Mouse (Mus musculus) mouse embryonic stem cell (cell line): ENCODE results near the gene Prm3.

Source experiments
- in situ Hi-C, 2 experiments: fragments of 300-500 bp; cut with MboI; formaldehyde crosslinking; loops; 1 replicate in 1 of 2; 3 replicates in 1 of 2; pipeline ENCODE4 v1.14.3; 2019 to 2020; ENCODE audit warnings: low sequenced_read_pairs in 2 of 2, low pct_unique_long_range_greater_than_20kb in 1 of 2, mixed read lengths in 1 of 2; ENCODE audit not compliant: unreplicated experiment in 1 of 2

Gene Prm3

DNA sequence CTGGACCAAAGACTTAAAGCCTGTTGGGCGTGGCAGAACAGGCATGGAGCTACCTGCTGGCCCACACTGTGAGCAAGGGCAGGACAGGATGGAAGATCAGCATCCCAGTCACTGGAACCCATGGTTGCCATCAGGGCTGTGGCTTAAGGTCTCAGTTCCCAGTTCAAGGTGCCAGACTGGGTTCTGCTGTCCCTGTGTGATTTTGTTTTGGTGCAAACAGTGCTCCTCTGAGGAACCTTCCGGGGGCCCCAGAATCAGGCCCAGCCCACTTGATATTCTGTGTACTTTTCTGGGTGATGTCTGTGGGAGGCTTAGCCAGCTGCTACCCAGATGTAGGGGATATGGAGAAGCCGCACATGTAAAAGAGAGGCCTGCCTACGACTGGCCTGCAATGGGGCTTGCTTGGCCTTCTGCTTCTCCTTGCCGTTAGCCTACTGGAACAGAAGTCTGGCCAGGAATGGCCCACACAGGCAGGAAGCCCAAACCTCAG is 10.0 kb downstream of the Prm3 start:
- in situ Hi-C loops, result no loop called here

DNA sequence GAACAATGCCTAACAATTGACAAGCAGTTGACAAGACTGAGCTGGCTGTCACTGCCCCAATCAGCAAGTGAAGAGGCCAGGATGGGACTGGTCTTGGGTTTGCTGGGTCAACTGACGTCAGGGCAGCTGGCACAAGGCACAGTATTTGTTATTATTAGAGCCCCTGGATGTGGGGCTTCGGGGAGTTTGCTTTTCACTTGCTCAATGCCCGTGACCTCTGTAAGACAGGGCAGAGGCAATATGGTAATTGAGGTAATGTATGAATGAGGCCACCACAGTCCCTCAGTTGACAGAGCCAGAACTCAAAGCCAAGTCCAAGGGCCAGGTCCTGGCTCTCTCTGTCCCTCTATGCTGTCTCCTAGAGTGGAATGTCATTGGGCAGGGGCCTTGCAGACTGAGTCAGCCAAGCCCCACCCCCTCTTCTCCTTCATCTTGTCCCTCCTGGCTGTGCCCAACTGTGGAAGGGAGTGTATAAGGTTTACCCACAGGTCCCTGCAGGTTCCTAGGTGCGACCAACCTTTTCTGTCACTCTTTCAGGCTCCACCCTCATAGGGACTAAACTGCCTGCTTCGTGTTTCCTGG is 13.0 kb downstream of the Prm3 start:
- in situ Hi-C loops, result loop anchor here in 1 of 2 experiments (10.0 kb wide), 1 partner anchor 203 kb away; no protein-coding TSS in a partner anchor

DNA sequence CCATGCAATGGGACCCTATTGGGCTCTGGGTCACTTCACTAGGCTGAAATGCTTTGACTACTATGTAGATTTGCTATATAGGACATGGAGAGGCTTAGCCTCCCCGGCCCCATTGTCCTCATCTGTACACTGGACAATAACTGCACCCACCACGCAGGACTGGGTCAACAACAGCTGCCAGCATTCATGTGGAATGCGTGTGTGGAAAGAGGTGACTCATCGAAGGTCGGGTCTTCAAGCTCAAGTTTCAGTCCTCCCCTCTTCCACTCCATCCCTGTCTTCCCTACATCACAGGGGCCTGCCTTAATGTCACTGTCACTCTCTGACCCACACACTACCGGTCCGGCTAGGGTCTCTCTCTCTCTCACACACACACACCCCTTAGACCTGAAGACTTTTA is 14.4 kb downstream of the Prm3 start:
- in situ Hi-C loops, result loop anchor here in 1 of 2 experiments (10.0 kb wide), 1 partner anchor 202 kb away; no protein-coding TSS in a partner anchor

DNA sequence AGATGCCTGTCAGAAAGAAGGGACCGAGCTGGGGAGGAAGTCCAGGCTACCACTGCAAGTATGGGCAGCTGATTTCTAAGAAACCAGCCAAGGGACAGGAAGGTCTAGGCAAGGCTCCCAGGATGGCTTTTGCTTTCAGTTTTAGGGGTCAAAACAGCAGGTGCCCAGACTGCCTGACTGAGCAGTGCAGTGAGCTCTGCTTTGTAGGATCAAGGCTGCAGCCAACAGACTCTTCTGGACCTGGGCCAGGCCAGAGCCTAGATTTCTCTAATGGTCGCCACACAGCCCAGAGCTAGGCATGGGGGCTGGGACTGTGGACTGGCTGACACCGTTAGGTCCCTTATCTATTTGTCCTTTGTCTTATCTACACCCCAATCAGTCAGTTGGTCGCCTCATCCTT is 16.0 kb downstream of the Prm3 start:
- in situ Hi-C loops, result loop anchor here in 1 of 2 experiments (10.0 kb wide), 1 partner anchor 200 kb away; no protein-coding TSS in a partner anchor

DNA sequence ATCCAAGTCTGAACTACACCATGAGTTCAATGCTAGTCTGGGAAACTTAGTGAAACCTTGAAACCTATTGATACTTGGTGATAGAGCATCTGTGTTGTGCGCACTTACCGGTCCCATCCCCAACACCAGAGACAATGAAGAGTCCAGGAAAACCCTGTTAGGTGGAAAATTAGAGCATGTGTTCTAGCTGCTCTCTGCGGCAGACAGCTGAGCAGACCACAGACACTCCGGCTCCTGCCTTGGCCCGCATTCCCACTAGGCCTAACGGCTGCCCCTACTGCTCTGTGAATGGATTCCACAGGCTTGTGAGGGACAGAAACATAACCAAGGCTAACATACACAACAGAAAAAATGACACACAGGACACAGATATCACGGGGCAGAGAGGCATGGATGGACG is 17.2 kb downstream of the Prm3 start:
- in situ Hi-C loops, result loop anchor here in 1 of 2 experiments (10.0 kb wide), 1 partner anchor 199 kb away; no protein-coding TSS in a partner anchor

DNA sequence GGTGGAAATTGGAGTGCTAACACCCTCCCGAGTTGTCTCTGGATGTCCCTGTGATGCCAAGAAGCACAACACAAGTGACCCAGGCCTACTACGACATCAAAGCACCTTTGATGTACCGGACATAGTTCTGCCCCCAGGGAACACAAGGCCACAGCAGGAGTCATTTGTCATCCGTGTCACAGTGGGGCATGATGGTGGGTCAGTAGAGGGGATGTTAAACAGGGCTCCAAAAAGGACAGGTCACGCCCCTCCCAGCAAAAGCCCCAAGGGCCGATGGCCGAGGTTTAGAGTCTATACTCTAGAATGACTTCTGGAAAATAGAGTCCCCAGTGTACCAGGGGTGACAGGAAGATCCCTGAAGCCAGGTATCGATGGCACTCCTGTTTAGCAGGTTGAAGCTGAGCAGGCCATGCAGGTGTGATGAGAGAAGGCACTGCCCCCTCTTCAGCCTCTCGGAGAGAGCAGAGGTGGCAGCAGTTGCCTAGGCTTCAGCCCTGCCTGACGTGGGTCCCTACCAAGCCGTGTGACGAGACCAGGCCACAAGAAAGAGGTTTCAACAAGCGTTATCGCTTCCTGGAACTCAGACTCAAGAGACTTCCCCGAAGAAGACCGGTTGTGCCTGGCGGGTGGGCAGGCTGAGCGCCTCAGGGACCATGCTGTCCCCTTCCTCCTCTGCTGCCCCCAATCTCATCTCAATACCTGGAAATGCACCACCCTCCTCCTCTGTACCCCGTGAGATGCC is 18.8 kb downstream of the Prm3 start:
- in situ Hi-C loops, result loop anchor here in 1 of 2 experiments (10.0 kb wide), 1 partner anchor 197 kb away; no protein-coding TSS in a partner anchor

DNA sequence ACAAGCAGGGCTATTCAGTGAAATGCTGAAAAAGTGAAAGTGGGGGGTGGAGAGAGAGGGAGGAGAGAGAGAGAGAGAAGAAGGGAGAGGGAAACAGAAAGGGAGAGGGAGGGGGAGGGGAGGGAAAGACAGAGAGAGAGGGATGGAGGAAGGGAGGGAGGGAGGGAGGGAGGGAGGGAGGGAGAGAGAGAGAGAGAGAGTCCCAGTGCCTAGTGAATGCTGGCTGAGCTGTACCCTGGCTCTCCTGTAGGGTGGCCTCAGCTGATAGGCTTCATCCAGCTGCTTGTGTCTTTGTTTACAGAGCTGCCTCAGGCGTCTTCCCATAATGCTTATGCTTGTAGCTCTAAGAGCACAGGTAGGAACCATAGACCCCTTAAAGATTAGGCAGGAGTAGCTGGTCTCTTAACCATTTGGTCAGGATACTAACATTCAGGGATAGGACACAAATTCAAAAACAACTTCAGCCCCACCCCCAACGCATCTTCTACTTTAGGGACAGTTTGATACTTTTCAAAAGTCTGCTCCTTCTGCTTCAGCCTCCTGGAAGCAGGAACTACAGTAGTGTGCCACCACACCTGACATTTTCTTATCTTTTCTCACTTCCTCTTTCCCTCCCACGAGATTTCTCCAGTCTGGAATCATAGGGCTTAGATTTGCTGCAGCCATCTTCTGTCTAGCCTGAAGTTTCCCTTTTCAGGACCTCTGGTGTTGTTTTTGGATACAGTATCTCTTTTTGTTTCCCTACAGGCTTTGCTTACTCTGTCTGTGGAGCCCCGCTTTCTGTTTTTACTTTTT is 20.0 kb downstream of the Prm3 start:
- in situ Hi-C loops, result loop anchor here in 1 of 2 experiments (10.0 kb wide), 1 partner anchor 196 kb away; no protein-coding TSS in a partner anchor

DNA sequence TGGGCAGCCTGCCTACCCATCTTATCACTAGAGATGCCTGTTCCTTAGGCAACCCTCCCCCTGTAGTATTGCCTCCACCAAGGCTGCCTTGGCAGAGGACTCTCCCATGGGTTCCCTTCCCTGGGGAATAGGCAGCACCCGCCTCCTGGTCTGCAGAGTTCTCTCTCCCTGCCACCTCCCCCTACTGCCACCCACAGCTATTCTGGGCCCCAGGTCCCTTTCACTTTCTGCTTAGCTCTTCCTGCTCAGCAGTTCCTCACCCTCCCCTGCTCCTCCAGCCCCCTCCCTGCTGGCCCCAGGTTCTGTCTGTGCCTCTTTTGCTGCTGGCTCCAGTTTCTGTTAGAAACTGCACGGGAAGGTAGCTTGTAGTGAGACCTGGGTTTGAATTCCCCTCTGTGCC is 21.1 kb downstream of the Prm3 start:
- in situ Hi-C loops, result loop anchor here in 1 of 2 experiments (10.0 kb wide), 1 partner anchor 195 kb away; no protein-coding TSS in a partner anchor

DNA sequence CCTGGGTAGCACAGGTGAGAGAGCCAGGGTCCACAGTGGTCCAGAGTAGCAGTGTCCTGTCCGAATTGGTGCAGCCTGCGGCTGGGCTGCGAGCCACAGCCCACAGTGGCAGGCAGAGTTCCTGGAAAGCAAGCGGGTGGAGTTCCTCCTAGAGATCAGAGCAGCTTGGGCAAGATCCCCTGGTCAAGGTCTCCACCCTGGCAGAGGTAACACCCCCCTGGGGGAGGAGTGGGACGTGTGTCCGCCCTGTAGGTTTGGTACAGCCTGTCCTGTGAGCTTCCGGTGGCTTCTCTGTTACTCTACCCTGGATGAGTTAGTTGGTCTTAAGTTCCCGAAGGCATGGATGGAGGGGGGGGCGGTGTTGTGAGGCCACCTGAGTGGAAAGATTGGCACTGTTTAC is 21.9 kb downstream of the Prm3 start:
- in situ Hi-C loops, result no loop called here

DNA sequence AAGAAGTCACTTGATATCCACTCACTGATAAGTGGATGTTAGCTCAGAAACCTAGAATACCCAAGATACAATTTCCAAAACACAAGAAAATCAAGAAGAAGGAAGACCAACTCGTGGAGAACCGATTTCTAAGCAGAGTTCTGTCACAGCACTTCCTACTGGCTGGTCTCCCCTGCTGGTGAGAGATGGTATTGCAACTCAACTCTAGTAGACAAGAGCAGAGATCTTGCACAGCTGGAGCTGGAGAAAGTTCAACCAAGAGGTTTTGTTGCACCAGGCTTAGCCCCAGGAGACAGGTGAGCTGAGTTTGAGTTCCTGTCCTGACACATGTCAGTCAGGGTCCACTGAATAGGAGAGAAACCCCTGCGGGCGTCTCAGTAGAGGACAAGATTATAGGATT is 23.6 kb downstream of the Prm3 start:
- in situ Hi-C loops, result no loop called here

DNA sequence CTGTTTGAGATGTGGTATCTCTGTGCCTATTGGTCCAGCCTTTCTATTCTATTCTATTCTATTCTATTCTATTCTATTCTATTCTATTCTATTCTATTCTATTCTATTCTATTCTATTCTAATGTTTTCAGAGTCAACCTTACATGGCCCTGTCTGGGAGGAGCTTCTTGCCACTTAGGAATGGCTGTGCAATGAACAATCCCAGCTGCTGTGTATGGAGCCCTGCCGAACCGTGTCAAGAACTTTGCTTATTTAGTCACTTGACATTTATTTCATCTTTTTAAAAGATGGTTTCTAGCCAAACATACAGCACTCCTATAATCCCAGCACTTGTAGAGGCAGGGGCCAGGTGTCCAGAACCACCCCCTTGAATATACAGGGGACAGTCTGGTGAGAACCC is 26.4 kb downstream of the Prm3 start:
- in situ Hi-C loops, result no loop called here

DNA sequence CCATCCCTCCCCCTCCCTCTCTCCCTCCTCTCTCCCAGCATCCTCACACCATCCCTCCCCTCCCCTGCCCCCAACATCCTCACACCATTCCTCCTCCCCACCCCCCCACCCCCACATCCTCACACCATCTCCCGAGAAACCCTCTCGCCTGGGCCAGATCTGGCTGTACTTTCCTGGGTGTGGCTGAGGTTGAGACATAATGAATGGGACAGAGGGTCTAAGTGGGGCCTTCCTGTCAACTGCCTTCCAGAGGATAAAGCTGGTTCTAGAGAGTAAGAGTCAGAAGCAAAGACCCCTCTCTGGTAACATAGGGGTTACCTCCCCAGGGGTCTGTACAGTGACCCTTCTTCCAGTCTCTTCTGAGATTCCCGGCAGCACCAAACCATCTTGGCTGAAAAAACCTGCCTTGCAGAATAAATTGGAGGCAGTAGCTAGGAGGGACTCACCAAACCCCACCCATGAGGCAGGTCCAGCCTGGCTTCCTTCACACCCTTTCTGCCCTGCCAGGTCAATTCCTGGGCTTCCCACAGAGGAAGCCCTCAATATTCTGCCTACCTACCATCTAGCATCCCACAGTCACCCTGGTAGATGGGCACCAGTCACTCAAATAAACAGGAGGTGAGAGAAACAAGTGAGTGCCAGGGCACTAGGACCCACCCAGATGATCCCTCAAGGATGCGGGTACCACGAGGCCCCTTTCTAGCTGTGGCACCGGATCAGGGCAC is 27.0 kb downstream of the Prm3 start:
- in situ Hi-C loops, result no loop called here

DNA sequence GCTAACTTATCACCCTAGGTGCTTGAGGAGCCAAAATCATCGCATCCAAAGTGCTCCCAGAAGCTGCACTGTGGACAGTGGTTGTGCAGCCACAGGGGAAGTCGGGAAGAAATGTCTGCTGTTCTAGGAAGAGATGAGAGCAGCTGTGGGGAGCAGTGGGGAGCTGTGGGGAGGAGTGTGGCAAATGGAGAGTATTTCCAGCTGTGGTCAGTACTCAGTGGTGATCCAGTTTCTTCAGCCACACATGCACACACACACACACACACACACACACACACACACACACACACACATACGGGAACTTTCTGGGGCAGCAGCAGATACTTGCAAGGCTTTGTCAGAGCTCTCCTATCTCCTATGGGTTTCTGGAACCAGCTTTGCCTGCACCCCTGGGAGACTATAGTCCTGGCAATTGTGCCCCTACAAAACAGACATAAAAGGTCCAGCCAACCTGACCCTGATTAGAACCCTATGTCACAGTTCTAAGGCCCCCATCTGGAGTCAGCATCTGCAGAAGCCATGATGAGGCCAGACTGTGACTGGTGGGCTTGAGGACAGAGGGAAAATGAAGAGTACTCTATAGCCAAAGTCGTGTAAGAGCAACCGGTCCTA is 28.0 kb downstream of the Prm3 start:
- in situ Hi-C loops, result no loop called here

DNA sequence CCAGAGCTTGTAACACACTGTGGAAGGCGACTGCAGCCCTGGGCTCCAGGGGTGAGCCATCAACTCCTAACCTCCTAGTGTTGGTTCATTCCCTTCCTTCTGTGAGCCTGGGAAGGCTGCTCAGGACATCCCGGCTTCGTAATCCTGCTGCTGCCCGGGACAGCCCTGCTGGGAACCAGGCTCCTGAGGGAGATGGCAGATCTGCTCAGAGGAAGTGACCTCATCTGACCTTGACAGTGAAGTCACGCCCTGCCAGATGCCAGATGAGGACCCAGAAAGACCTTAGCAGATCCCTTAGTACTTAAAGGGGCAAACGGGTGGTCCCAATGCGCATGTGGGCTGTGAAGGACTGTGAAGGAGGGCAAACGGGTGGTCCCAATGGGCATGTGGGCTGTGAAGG is 29.5 kb downstream of the Prm3 start:
- in situ Hi-C loops, result no loop called here

DNA sequence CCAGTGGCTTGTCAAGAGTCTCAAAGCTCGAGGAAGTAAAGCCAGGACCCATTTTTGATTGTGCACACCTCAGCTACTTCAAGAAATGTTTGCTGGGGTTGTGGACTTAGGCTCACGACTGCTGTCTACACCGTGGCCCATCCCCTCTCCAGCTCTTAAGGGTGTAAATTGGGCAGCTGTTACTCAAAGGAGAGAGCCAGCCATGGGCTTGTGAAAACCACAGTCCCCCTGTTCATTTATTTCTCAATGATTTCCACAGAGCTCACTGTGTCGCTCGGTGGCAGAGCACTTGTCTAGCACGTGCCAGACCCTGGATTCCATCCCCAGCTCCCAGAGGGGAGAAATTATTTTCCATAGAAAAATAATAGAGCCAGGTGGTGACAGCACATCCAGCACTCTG is 34.5 kb downstream of the Prm3 start:
- in situ Hi-C loops, result no loop called here

DNA sequence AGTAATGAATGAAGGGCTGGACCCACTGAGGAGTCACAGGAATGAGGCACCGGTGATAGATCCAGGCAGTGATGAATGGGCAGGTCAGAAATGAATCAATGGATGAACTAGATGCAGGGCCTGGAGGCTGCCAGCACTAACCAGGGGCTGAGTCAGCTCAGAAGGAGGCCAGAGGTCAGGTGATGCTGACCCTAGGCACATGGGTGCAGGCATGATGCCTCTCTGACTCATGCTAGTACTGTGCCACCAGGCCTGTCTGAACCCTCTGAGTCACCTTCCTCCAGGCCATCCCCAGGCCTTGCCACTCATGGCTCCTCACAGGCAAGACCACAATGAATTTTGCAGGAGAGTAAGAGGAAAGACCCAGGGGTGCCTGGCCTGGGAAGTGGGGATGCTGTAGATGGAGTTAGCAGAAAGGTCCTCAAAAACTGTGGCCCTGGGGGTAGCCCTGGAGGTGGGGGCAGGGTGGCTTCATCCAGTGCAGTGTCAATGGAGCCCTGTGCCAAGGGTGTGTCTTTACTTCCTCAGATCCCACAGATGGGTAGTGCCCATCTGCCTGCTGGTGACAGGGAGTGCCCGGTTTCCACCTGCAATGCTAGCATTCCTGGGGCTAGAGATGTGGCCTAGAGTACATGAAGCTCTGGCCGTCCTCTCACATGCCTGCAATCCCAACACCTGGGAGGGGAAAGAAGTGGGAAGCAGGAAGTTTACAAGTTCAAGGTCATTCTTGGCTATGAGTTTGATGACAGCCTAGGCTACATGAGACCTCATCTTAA is 36.0 kb downstream of the Prm3 start:
- in situ Hi-C loops, result no loop called here

DNA sequence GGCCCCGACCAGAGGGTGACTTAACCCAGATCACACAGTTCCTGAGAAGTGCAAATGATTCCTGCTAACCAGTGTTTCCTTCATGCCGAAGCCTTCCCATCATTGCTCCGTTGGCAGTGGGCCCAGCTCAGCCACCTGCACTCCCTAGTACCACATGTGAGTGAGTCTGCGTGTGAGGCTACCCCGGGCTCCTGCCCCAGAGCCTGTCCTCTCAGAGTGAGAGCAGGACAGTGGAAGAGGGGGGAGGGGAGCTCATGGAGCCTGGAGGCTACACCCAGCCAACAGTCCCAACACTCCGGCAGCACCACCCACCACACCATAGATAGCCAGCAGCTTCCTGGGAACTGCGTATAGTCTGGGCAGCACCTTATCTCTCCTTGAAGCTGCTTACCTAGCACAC is 40.9 kb downstream of the Prm3 start:
- in situ Hi-C loops, result no loop called here
